Mouse (Mus musculus): ENCODE results near the gene Slc9a4. TPM values are rescaled to one million over a fixed set of nuclear protein-coding genes. Genes with fewer than 3 reads are reported as not detected.

The Slc9a4 gene
- not detected for total RNA-seq (2023)

DNA sequence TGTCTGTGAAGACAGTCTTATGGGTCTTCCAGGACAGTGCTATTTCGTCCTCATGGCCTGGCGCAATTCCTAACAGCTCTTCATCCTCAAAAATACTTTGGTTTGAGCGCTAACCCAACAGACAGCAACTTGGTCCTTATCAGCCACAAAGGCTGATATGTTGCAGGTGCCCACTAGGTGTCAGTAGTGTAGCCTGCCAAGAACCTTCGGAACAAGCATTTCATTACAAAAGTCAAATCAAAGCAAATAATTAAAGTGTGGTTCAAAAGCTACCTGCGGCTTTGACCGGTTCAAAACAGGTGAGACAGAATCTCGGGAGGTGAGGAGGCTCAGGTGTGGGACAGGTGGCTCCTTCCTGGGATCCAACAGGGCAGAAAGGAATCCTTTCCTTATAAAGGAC is at the start of gene Slc9a4:
Gene Slc9a4, plus strand, starts transcription at position 298 of the 400 bp plus-strand sequence.

Other genes starting within 250 kb of the Slc9a4 start
- gene Il1rl1, start 150.5 kb upstream of the Slc9a4 start, total RNA-seq (2023) = 10 to 100 TPM; 15.7 to 15.9 TPM
- 10 to 100 TPM; 23.7 to 26.0 TPM for gene Il18r1, start 114.5 kb upstream of the Slc9a4 start, total RNA-seq (2023)
- 100 to 1,000 TPM; 176 to 203 TPM for gene Il18rap, start 64.7 kb upstream of the Slc9a4 start, total RNA-seq (2023)
- gene Slc9a2, start 100.5 kb downstream of the Slc9a4 start, total RNA-seq (2023) = under 1 TPM; 0.20 to 0.28 TPM
- gene Mfsd9, start 210.6 kb downstream of the Slc9a4 start, total RNA-seq (2023) = 1 to 10 TPM; 3.4 to 3.7 TPM
- not detected for gene Tmem182, start 225.5 kb downstream of the Slc9a4 start, total RNA-seq (2023)

Data from neutrophil, adult 83 days (primary cell).